Mouse (Mus musculus): Measurements from ENCODE around the gene Mamstr.

Gene Mamstr

GRCm38 (mm10) chr7:45639561-45640027, at the start of gene Mamstr:
Gene Mamstr (plus strand): TSS chr7:45639977.
- DNase-seq (ENCODE audit: low read depth in 2 of 2, low spot score in 2 of 2), result no peak

GRCm38 (mm10) chr7:45590874-45591273, 48.9 kb upstream of the Mamstr start:
- DNase-seq (ENCODE audit: low read depth in 2 of 2, low spot score in 2 of 2), result no peak

GRCm38 (mm10) chr7:45591880-45592279, 47.9 kb upstream of the Mamstr start:
- no peak for DNase-seq (ENCODE audit: low read depth in 2 of 2, low spot score in 2 of 2)

GRCm38 (mm10) chr7:45593118-45593815, 46.5 kb upstream of the Mamstr start:
- DNase-seq (ENCODE audit: low read depth in 2 of 2, low spot score in 2 of 2), result peak; percentile 52 to 67

- no peak for DNase-seq (ENCODE audit: low read depth in 2 of 2, low spot score in 2 of 2)
These were observed 44.6 kb upstream of the Mamstr start for GRCm38 (mm10) chr7:45595176-45595575.

- no peak for DNase-seq (ENCODE audit: low read depth in 2 of 2, low spot score in 2 of 2)
These were observed 43.7 kb upstream of the Mamstr start for GRCm38 (mm10) chr7:45596107-45596506.

GRCm38 (mm10) chr7:45597013-45597412, 42.8 kb upstream of the Mamstr start:
- no peak for DNase-seq (ENCODE audit: low read depth in 2 of 2, low spot score in 2 of 2)

- no peak for DNase-seq (ENCODE audit: low read depth in 2 of 2, low spot score in 2 of 2)
These were observed 42.2 kb upstream of the Mamstr start for GRCm38 (mm10) chr7:45597527-45597926.

- no peak for DNase-seq (ENCODE audit: low read depth in 2 of 2, low spot score in 2 of 2)
These were observed 40.6 kb upstream of the Mamstr start for GRCm38 (mm10) chr7:45598960-45599879.

- no peak for DNase-seq (ENCODE audit: low read depth in 2 of 2, low spot score in 2 of 2)
These were observed 34.0 kb upstream of the Mamstr start for GRCm38 (mm10) chr7:45605704-45606289.

- DNase-seq (ENCODE audit: low read depth in 2 of 2, low spot score in 2 of 2), result no peak
These were observed 30.3 kb upstream of the Mamstr start for GRCm38 (mm10) chr7:45609511-45609910.

- DNase-seq (ENCODE audit: low read depth in 2 of 2, low spot score in 2 of 2), result no peak
These were observed 23.5 kb upstream of the Mamstr start for GRCm38 (mm10) chr7:45616277-45616676.

GRCm38 (mm10) chr7:45617042-45617695, 22.6 kb upstream of the Mamstr start, which contains the start of gene Fut1:
Gene Fut1 (plus strand): TSS chr7:45617289.
- DNase-seq (ENCODE audit: low read depth in 2 of 2, low spot score in 2 of 2), result no peak

- no peak for DNase-seq (ENCODE audit: low read depth in 2 of 2, low spot score in 2 of 2)
These were observed 21.5 kb upstream of the Mamstr start for GRCm38 (mm10) chr7:45618316-45618715.

- no peak for DNase-seq (ENCODE audit: low read depth in 2 of 2, low spot score in 2 of 2)
These were observed 20.2 kb upstream of the Mamstr start for GRCm38 (mm10) chr7:45619592-45619991.

GRCm38 (mm10) chr7:45621443-45621842, 18.3 kb upstream of the Mamstr start, which contains the start of gene Izumo1:
Gene Izumo1 (plus strand): TSS chr7:45621811.
- DNase-seq (ENCODE audit: low read depth in 2 of 2, low spot score in 2 of 2), result no peak

GRCm38 (mm10) chr7:45623507-45623906, 16.3 kb upstream of the Mamstr start:
- DNase-seq (ENCODE audit: low read depth in 2 of 2, low spot score in 2 of 2), result no peak

- DNase-seq (ENCODE audit: low read depth in 2 of 2, low spot score in 2 of 2), result no peak
These were observed 15.1 kb upstream of the Mamstr start for GRCm38 (mm10) chr7:45624718-45625117.

- DNase-seq (ENCODE audit: low read depth in 2 of 2, low spot score in 2 of 2), result no peak
These were observed 14.3 kb upstream of the Mamstr start for GRCm38 (mm10) chr7:45625481-45625880.

- DNase-seq (ENCODE audit: low read depth in 2 of 2, low spot score in 2 of 2), result no peak
These were observed 13.2 kb upstream of the Mamstr start for GRCm38 (mm10) chr7:45626571-45627076.

- no peak for DNase-seq (ENCODE audit: low read depth in 2 of 2, low spot score in 2 of 2)
These were observed 12.5 kb upstream of the Mamstr start, which contains the start of gene Rasip1 for GRCm38 (mm10) chr7:45627261-45627660. Gene Rasip1 (plus strand): TSS chr7:45627488.
